In genomic region chr4:88530271-88530670, GRCm38 (mm10) we compare ENCODE assay signal across 30 mouse cellular contexts. TPM values are rescaled to one million over a fixed set of nuclear protein-coding genes. Genes with fewer than 3 reads are reported as not detected.
DNase-seq lines count a peak whose midpoint lies in the region; ATAC-seq and TF ChIP-seq lines count a peak whose summit lies in the region.
"Had no signal": no experiment of that assay in that cellular context is flagged by ENCODE, and none has a peak within 500 bp of the region (broad histone marks: within the 10 kb centered on the region; RNA-seq: fewer than 3 reads in every experiment).

No protein-coding gene starts in this region.

- peak overlapping the region; percentile 63 for H3K4me2 ChIP-seq in myocyte (ENCODE audit: low read depth)
- no peak overlapping the region for H3K4me2 ChIP-seq in forebrain, embryonic 13.5 days
- H3K4me2 ChIP-seq: forebrain, embryonic 15.5 days; heart, embryonic 12.5 days; heart, embryonic 15.5 days; hindbrain, embryonic 13.5 days; intestine, embryonic 15.5 days had no signal

- H3K4me1 ChIP-seq in forebrain, embryonic 13.5 days, result no peaks in the 10 kb centered on the region
- H3K4me1 ChIP-seq: forebrain, embryonic 15.5 days; heart, embryonic 12.5 days; heart, embryonic 15.5 days; hindbrain, embryonic 10.5 days; hindbrain, embryonic 13.5 days; intestine, embryonic 15.5 days had no signal

- no peaks in the 10 kb centered on the region for H3K27me3 ChIP-seq in myocyte (ENCODE audit: control insufficient read depth, insufficient read depth, insufficient read length)
- H3K27me3 ChIP-seq in forebrain, embryonic 13.5 days, result no peaks in the 10 kb centered on the region
- H3K27me3 ChIP-seq: forebrain, embryonic 15.5 days; heart, embryonic 12.5 days; heart, embryonic 15.5 days; hindbrain, embryonic 13.5 days; intestine, embryonic 15.5 days had no signal

- 78% methylated on average over 4 of the region's 4 CpGs for WGBS in forebrain, embryonic 13.5 days

- no peaks in the 10 kb centered on the region for H3K79me2 ChIP-seq in myocyte (ENCODE audit: control insufficient read depth, insufficient read depth)

- ATAC-seq in forebrain, embryonic 13.5 days, result no peak
- ATAC-seq: forebrain, embryonic 15.5 days; hindbrain, embryonic 16.5 days; intestine, embryonic 15.5 days had no signal

- no peak overlapping the region for H3ac ChIP-seq in myocyte (ENCODE audit: control insufficient read depth, insufficient read length)

- no peak overlapping the region for H3K27ac ChIP-seq in forebrain, embryonic 13.5 days
- H3K27ac ChIP-seq: forebrain, embryonic 15.5 days; heart, embryonic 15.5 days; hindbrain, embryonic 10.5 days; hindbrain, embryonic 13.5 days; intestine, embryonic 15.5 days had no signal

- no peak overlapping the region for H3K9ac ChIP-seq in forebrain, embryonic 13.5 days
- H3K9ac ChIP-seq: forebrain, embryonic 15.5 days; heart, embryonic 12.5 days; heart, embryonic 15.5 days; hindbrain, embryonic 13.5 days; intestine, embryonic 15.5 days had no signal

- H3K4me3 ChIP-seq in myocyte, result no peak overlapping the region
- no peak overlapping the region for H3K4me3 ChIP-seq in forebrain, embryonic 13.5 days
- H3K4me3 ChIP-seq: forebrain, embryonic 15.5 days; heart, embryonic 12.5 days; heart, embryonic 15.5 days; hindbrain, embryonic 10.5 days; hindbrain, embryonic 13.5 days; intestine, embryonic 15.5 days had no signal

- H3K9me3 ChIP-seq in forebrain, embryonic 13.5 days (replicated peaks), result no peaks in the 10 kb centered on the region
- H3K9me3 ChIP-seq: forebrain, embryonic 15.5 days; heart, embryonic 12.5 days; heart, embryonic 15.5 days; hindbrain, embryonic 10.5 days; hindbrain, embryonic 13.5 days; intestine, embryonic 15.5 days had no signal

- no peak for TF ChIP-seq POLR2A in myocyte (IDR thresholded peaks at IDR 0.05; ENCODE audit: insufficient read length, low read depth)

- no peaks in the 10 kb centered on the region for H3K36me3 ChIP-seq in myocyte (ENCODE audit: control insufficient read depth, insufficient read depth)
- no peaks in the 10 kb centered on the region for H3K36me3 ChIP-seq in forebrain, embryonic 13.5 days (ENCODE audit: poor library complexity, severe bottlenecking)
- H3K36me3 ChIP-seq: forebrain, embryonic 15.5 days; heart, embryonic 12.5 days; heart, embryonic 15.5 days; hindbrain, embryonic 10.5 days; hindbrain, embryonic 13.5 days; intestine, embryonic 15.5 days had no signal

- DNase-seq in adrenal gland, adult 2 months, result peak; percentile 46
- no peak for DNase-seq in adrenal gland, adult 18-20 months (ENCODE audit: low spot score in 2 of 2)
- peak; percentile 65 for DNase-seq in 3134 (ENCODE audit: extremely low read depth, insufficient read length, low spot score)
- DNase-seq in Muller cell, postnatal 12 days (ENCODE audit: inconsistent ontology term), result peak; percentile 36
- DNase-seq in frontal cortex, postnatal 14 days (ENCODE audit: low spot score in 2 of 2), result no peak
- DNase-seq: adrenal gland, postnatal 25 days; cerebellum, adult 11 months; cerebellum, adult 2 months; cerebellum, adult 9-11 months; cerebellum, postnatal 25 days; gastrocnemius, postnatal 10 days; heart, postnatal 10 days; heart, postnatal 36 days; kidney, adult 11 months; kidney, adult 8-10 months had no signal

TF ChIP-seq in myocyte, 11 proteins besides CTCF, POLR2A, EP300 and RAD21:
- no peak for TF ChIP-seq MYOD1 (IDR thresholded peaks at IDR 0.05; ENCODE audit: control insufficient read depth in 1 of 3, insufficient read length in 2 of 3, low read depth in 2 of 3)
- TF ChIP-seq USF1 (IDR thresholded peaks at IDR 0.05; ENCODE audit: low read depth), result no peak
- TF ChIP-seq TCF3 (IDR thresholded peaks at IDR 0.05; ENCODE audit: insufficient read length, low read depth), result no peak
- no peak for TF ChIP-seq SRF (IDR thresholded peaks at IDR 0.05; ENCODE audit: control insufficient read depth, insufficient read length, low read depth)
- TF ChIP-seq TCF12 (IDR thresholded peaks at IDR 0.05; ENCODE audit: insufficient read depth, poor library complexity, severe bottlenecking), result no peak
- TF ChIP-seq MYOG (IDR thresholded peaks at IDR 0.05; ENCODE audit: control insufficient read depth in 1 of 3, insufficient read depth in 1 of 3, insufficient read length in 2 of 3, low read depth in 2 of 3), result no peak

RNA-seq across cellular contexts. Expression of gene Ifnb1, which starts 7.7 kb away (rescaled TPM):
- total RNA-seq in adrenal gland, adult 2 months (2021), result not detected
- polyA plus RNA-seq in adrenal gland, adult 2 months (2012; rRNA removed), result not detected in 2 replicates
- total RNA-seq in adrenal gland, adult 18-20 months (2021), result not detected
- polyA plus RNA-seq in myocyte (2012; fragmentation: generic; extraction: Trizol), result not detected
- not detected in 2 replicates for polyA plus RNA-seq in forebrain, embryonic 13.5 days (2015; fragmentation: Nextera tagmentation; extraction: Ambion mirVana)
- total RNA-seq: adrenal gland, postnatal 25 days; common myeloid progenitor, adult 5-6 weeks; ES-E14; gastrocnemius, adult 18-20 months; gastrocnemius, postnatal 10 days; gastrocnemius, postnatal 4 days; heart, postnatal 10 days; heart, postnatal 36 days had no signal
- polyA plus RNA-seq: cerebellum, adult 2 months; embryonic facial prominence, embryonic 14.5 days; forebrain, embryonic 11.5 days; forebrain, embryonic 15.5 days; heart, embryonic 12.5 days; heart, embryonic 15.5 days; hindbrain, embryonic 10.5 days; hindbrain, embryonic 13.5 days; hindbrain, embryonic 16.5 days; intestine, embryonic 15.5 days had no signal

RNA-seq across cellular contexts. Expression of gene Ifna15, which starts 27.8 kb away (rescaled TPM):
- not detected for total RNA-seq in adrenal gland, adult 2 months (2021)
- not detected in 2 replicates for polyA plus RNA-seq in adrenal gland, adult 2 months (2012; rRNA removed)
- total RNA-seq in adrenal gland, adult 18-20 months (2021), result not detected
- polyA plus RNA-seq in myocyte (2012; fragmentation: generic; extraction: Trizol), result not detected
- not detected in 2 replicates for polyA plus RNA-seq in forebrain, embryonic 13.5 days (2015; fragmentation: Nextera tagmentation; extraction: Ambion mirVana)
- total RNA-seq: adrenal gland, postnatal 25 days; common myeloid progenitor, adult 5-6 weeks; ES-E14; gastrocnemius, adult 18-20 months; gastrocnemius, postnatal 10 days; gastrocnemius, postnatal 4 days; heart, postnatal 10 days; heart, postnatal 36 days had no signal
- polyA plus RNA-seq: cerebellum, adult 2 months; embryonic facial prominence, embryonic 14.5 days; forebrain, embryonic 11.5 days; forebrain, embryonic 15.5 days; heart, embryonic 12.5 days; heart, embryonic 15.5 days; hindbrain, embryonic 10.5 days; hindbrain, embryonic 13.5 days; hindbrain, embryonic 16.5 days; intestine, embryonic 15.5 days had no signal

RNA-seq across cellular contexts. Expression of gene Ifna14, which starts 41.3 kb away (rescaled TPM):
- not detected for total RNA-seq in adrenal gland, adult 2 months (2021)
- polyA plus RNA-seq in adrenal gland, adult 2 months (2012; rRNA removed), result not detected in 2 replicates
- total RNA-seq in adrenal gland, adult 18-20 months (2021), result not detected
- polyA plus RNA-seq in myocyte (2012; fragmentation: generic; extraction: Trizol), result not detected
- polyA plus RNA-seq in forebrain, embryonic 13.5 days (2015; fragmentation: Nextera tagmentation; extraction: Ambion mirVana), result not detected in 2 replicates
- total RNA-seq: adrenal gland, postnatal 25 days; common myeloid progenitor, adult 5-6 weeks; ES-E14; gastrocnemius, adult 18-20 months; gastrocnemius, postnatal 10 days; gastrocnemius, postnatal 4 days; heart, postnatal 10 days; heart, postnatal 36 days had no signal
- polyA plus RNA-seq: cerebellum, adult 2 months; embryonic facial prominence, embryonic 14.5 days; forebrain, embryonic 11.5 days; forebrain, embryonic 15.5 days; heart, embryonic 12.5 days; heart, embryonic 15.5 days; hindbrain, embryonic 10.5 days; hindbrain, embryonic 13.5 days; hindbrain, embryonic 16.5 days; intestine, embryonic 15.5 days had no signal

Comparison
In these comparisons a context has a peak if more than half of its experiments do, and no peak if none do; other contexts are left out.
1. DNase-seq: peak in adrenal gland, adult 2 months (single experiment), 3134 (single experiment) and Muller cell, postnatal 12 days (single experiment); none in adrenal gland, adult 18-20 months (0 of 2) and frontal cortex, postnatal 14 days (0 of 2).